Mouse (Mus musculus): Measurements from ENCODE around the gene Lef1.

GRCm38 (mm10) chr3:131191454-131191853 is 81.2 kb downstream of the Lef1 start:
- TF ChIP-seq CEBPB (IDR thresholded peaks at IDR 0.05; ENCODE audit: insufficient read depth, poor library complexity, severe bottlenecking) = no peak
- TF ChIP-seq POLR2A (IDR thresholded peaks at IDR 0.05; ENCODE audit: insufficient read length, low read depth) = no peak
- TF ChIP-seq MYOD1 (IDR thresholded peaks at IDR 0.05; ENCODE audit: control insufficient read depth in 1 of 3, insufficient read length in 2 of 3, low read depth in 2 of 3) = no peak
- TF ChIP-seq E2F4 (IDR thresholded peaks at IDR 0.05; ENCODE audit: insufficient read depth) = no peak
- no peak for TF ChIP-seq USF1 (IDR thresholded peaks at IDR 0.05; ENCODE audit: low read depth)
- TF ChIP-seq SRF (IDR thresholded peaks at IDR 0.05; ENCODE audit: control insufficient read depth, insufficient read length, low read depth) = no peak
- no peak for TF ChIP-seq MAX (IDR thresholded peaks at IDR 0.05; ENCODE audit: low read depth)
- no peak for TF ChIP-seq MYOG (IDR thresholded peaks at IDR 0.05; ENCODE audit: control insufficient read depth in 1 of 3, insufficient read depth in 1 of 3, insufficient read length in 2 of 3, low read depth in 2 of 3)
- TF ChIP-seq POLR2AphosphoS2 (IDR thresholded peaks at IDR 0.05; ENCODE audit: insufficient read length, low read depth) = no peak
